Mouse (Mus musculus): ENCODE data around the gene 3110082I17Rik. TPM values are rescaled to one million over a fixed set of nuclear protein-coding genes. Genes with fewer than 3 reads are reported as not detected.
"Not testable (repeated sequence)": the region's sequence is repeated elsewhere in the genome, so short reads cannot be mapped to it uniquely, and the experiment has no call there.

The 3110082I17Rik gene
- polyA plus RNA-seq, 1 experiment from 2014 or later: 37.2 TPM

GRCm38 (mm10) chr5:139337826-139338370 lies 122.4 kb downstream of the 3110082I17Rik start:
- no peak overlapping the region for H3K4me2 ChIP-seq
- no peaks in the 10 kb centered on the region for H3K9me3 ChIP-seq
- ATAC-seq (ENCODE audit: insufficient read depth, low FRiP score, low read depth): no peak
- no peaks in the 10 kb centered on the region for H3K27me3 ChIP-seq (replicated peaks)
- no peak overlapping the region for H3K9ac ChIP-seq
- H3K27ac ChIP-seq: no peak overlapping the region
- H3K4me3 ChIP-seq (replicated peaks): no peak overlapping the region
- H3K36me3 ChIP-seq: peaks cover 42% of the 10 kb centered on the region
- 0 out of 2 replicates have a peak, but pooled peaks cover 3% of the 10 kb centered on the region for H3K4me1 ChIP-seq
- 80% methylated on average over 13 of the region's 13 CpGs for WGBS

- Histone ChIP-seq H3K4me3 (replicated peaks) (no peak overlapping the region), H3K9ac (no peak overlapping the region), H3K4me2 (no peak overlapping the region), H3K36me3 (peaks cover 29% of the 10 kb centered on the region), H3K4me1 (peaks cover 3% of the 10 kb centered on the region; the same call in 1 of the 2 replicates), H3K27ac (no peak overlapping the region), H3K9me3 (no peaks in the 10 kb centered on the region), H3K27me3 (replicated peaks) (no peaks in the 10 kb centered on the region)
- ATAC-seq (ENCODE audit: insufficient read depth, low FRiP score, low read depth): no peak
- 93% methylated on average over 4 of the region's 4 CpGs for WGBS
Observed at GRCm38 (mm10) chr5:139335634-139336033, 124.7 kb downstream of the 3110082I17Rik start.

- not testable (repeated sequence) for ATAC-seq (ENCODE audit: insufficient read depth, low FRiP score, low read depth); H3K9me3 ChIP-seq; H3K4me3 ChIP-seq (replicated peaks); H3K4me2 ChIP-seq; H3K27ac ChIP-seq; H3K9ac ChIP-seq; H3K27me3 ChIP-seq (replicated peaks); H3K4me1 ChIP-seq
- WGBS: 86% methylated on average over 10 of the region's 10 CpGs
- peaks cover 22% of the 10 kb centered on the region for H3K36me3 ChIP-seq
Observed at GRCm38 (mm10) chr5:139334394-139334793, 125.9 kb downstream of the 3110082I17Rik start.

- Histone ChIP-seq H3K27me3 (replicated peaks) (no peaks in the 10 kb centered on the region), H3K4me3 (replicated peaks) (no peak overlapping the region), H3K27ac (peak overlapping the region; percentile 79), H3K4me1 (peaks cover 3% of the 10 kb centered on the region; the same call in 1 of the 2 replicates), H3K4me2 (no peak overlapping the region), H3K9me3 (no peaks in the 10 kb centered on the region), H3K9ac (no peak overlapping the region), H3K36me3 (peaks cover 18% of the 10 kb centered on the region)
- 81% methylated on average over 16 of the region's 16 CpGs for WGBS
- ATAC-seq (ENCODE audit: insufficient read depth, low FRiP score, low read depth): no peak
Observed at GRCm38 (mm10) chr5:139333301-139334013, 126.9 kb downstream of the 3110082I17Rik start.

GRCm38 (mm10) chr5:139332590-139333272 lies 127.6 kb downstream of the 3110082I17Rik start:
- no peak overlapping the region for H3K9ac ChIP-seq
- no peak overlapping the region for H3K4me2 ChIP-seq

GRCm38 (mm10) chr5:139331742-139332141 lies 128.6 kb downstream of the 3110082I17Rik start:
- Histone ChIP-seq H3K4me1 (peaks cover 3% of the 10 kb centered on the region; the same call in 1 of the 2 replicates), H3K27ac (peak overlapping the region; percentile 79), H3K4me3 (replicated peaks) (no peak overlapping the region), H3K27me3 (replicated peaks) (no peaks in the 10 kb centered on the region), H3K36me3 (0 out of 2 replicates have a peak, but pooled peaks cover 4% of the 10 kb centered on the region), H3K4me2 (no peak overlapping the region), H3K9ac (no peak overlapping the region), H3K9me3 (no peaks in the 10 kb centered on the region)
- peak; percentile 5; the same call in 1 of the 2 replicates for ATAC-seq (ENCODE audit: insufficient read depth, low FRiP score, low read depth)
- 14% methylated on average over 8 of the region's 8 CpGs for WGBS

More at GRCm38 (mm10) chr5:139332590-139333272, 127.6 kb downstream of the 3110082I17Rik start:
- WGBS: 77% methylated on average over 8 of the region's 8 CpGs
- Histone ChIP-seq H3K27ac (peak overlapping the region; percentile 79), H3K9me3 (no peaks in the 10 kb centered on the region), H3K4me3 (replicated peaks) (no peak overlapping the region), H3K36me3 (peaks cover 11% of the 10 kb centered on the region; the same call in 1 of the 2 replicates), H3K27me3 (replicated peaks) (no peaks in the 10 kb centered on the region), H3K4me1 (peaks cover 3% of the 10 kb centered on the region; the same call in 1 of the 2 replicates)
- peak; percentile 85 for ATAC-seq (ENCODE audit: insufficient read depth, low FRiP score, low read depth)

- H3K4me1 ChIP-seq: peaks cover 3% of the 10 kb centered on the region
- no peak overlapping the region for H3K27ac ChIP-seq
- 0 out of 2 replicates have a peak, but pooled peaks cover 4% of the 10 kb centered on the region for H3K36me3 ChIP-seq
- WGBS: 59% methylated on average over 7 of the region's 7 CpGs
- H3K4me2 ChIP-seq: no peak overlapping the region
- H3K4me3 ChIP-seq (replicated peaks): no peak overlapping the region
- no peaks in the 10 kb centered on the region for H3K27me3 ChIP-seq (replicated peaks)
- ATAC-seq (ENCODE audit: insufficient read depth, low FRiP score, low read depth): no peak
- H3K9ac ChIP-seq: no peak overlapping the region
- no peaks in the 10 kb centered on the region for H3K9me3 ChIP-seq
Observed at GRCm38 (mm10) chr5:139330766-139331165, 129.6 kb downstream of the 3110082I17Rik start.

- peaks cover 22% of the 10 kb centered on the region for H3K4me1 ChIP-seq
- H3K36me3 ChIP-seq: no peaks in the 10 kb centered on the region
- no peaks in the 10 kb centered on the region for H3K9me3 ChIP-seq
- H3K9ac ChIP-seq: no peak overlapping the region
- H3K27ac ChIP-seq: no peak overlapping the region
- no peak overlapping the region for H3K4me3 ChIP-seq (replicated peaks)
- no peak for ATAC-seq (ENCODE audit: insufficient read depth, low FRiP score, low read depth)
- H3K27me3 ChIP-seq (replicated peaks): peaks cover 14% of the 10 kb centered on the region
- 69% methylated on average over 7 of the region's 7 CpGs for WGBS
- H3K4me2 ChIP-seq: no peak overlapping the region
Observed at GRCm38 (mm10) chr5:139327634-139328020, 132.7 kb downstream of the 3110082I17Rik start.

GRCm38 (mm10) chr5:139326986-139327633 lies 133.2 kb downstream of the 3110082I17Rik start:
- H3K4me1 ChIP-seq: peaks cover 22% of the 10 kb centered on the region
- 73% methylated on average over 7 of the region's 7 CpGs for WGBS
- no peak overlapping the region for H3K4me3 ChIP-seq (replicated peaks)
- peaks cover 14% of the 10 kb centered on the region for H3K27me3 ChIP-seq (replicated peaks)
- H3K9ac ChIP-seq: no peak overlapping the region
- H3K36me3 ChIP-seq: no peaks in the 10 kb centered on the region
- no peak overlapping the region for H3K27ac ChIP-seq
- no peak overlapping the region for H3K4me2 ChIP-seq
- ATAC-seq (ENCODE audit: insufficient read depth, low FRiP score, low read depth): no peak
- H3K9me3 ChIP-seq: no peaks in the 10 kb centered on the region

GRCm38 (mm10) chr5:139326111-139326696 lies 134.1 kb downstream of the 3110082I17Rik start:
- H3K27ac ChIP-seq: no peak overlapping the region
- H3K4me2 ChIP-seq: no peak overlapping the region
- H3K9me3 ChIP-seq: no peaks in the 10 kb centered on the region
- H3K4me3 ChIP-seq (replicated peaks): no peak overlapping the region
- peaks cover 19% of the 10 kb centered on the region for H3K4me1 ChIP-seq
- no peaks in the 10 kb centered on the region for H3K36me3 ChIP-seq
- peaks cover 14% of the 10 kb centered on the region for H3K27me3 ChIP-seq (replicated peaks)
- no peak for ATAC-seq (ENCODE audit: insufficient read depth, low FRiP score, low read depth)
- no peak overlapping the region for H3K9ac ChIP-seq
- 64% methylated on average over 13 of the region's 13 CpGs for WGBS

GRCm38 (mm10) chr5:139325395-139325966 lies 134.8 kb downstream of the 3110082I17Rik start, which contains the start of gene Adap1:
Adap1 (minus strand) TSS chr5:139325622.
- H3K27ac ChIP-seq: no peak within 1 kb of the TSS; the same call in 1 of the 2 replicates
- peak; percentile 77 for ATAC-seq (ENCODE audit: insufficient read depth, low FRiP score, low read depth)
- no peaks in the 10 kb centered on the region for H3K36me3 ChIP-seq
- no peaks in the 10 kb centered on the region for H3K9me3 ChIP-seq
- H3K4me1 ChIP-seq: peaks cover 19% of the 10 kb centered on the region
- 2% methylated on average over 61 of the region's 61 CpGs for WGBS
- H3K9ac ChIP-seq: peak within 1 kb of the TSS; percentile 40
- peak within 1 kb of the TSS; percentile 92 for H3K4me2 ChIP-seq
- peak within 1 kb of the TSS; percentile 58 for H3K4me3 ChIP-seq (replicated peaks)
- peaks cover 14% of the 10 kb centered on the region for H3K27me3 ChIP-seq (replicated peaks)

All from stomach, embryonic 15.5 days (tissue).